ENCODE assay signal across 24 mouse cellular contexts in genomic region chr10:116916581-116916980, GRCm38 (mm10). TPM values are rescaled to one million over a fixed set of nuclear protein-coding genes. Genes with fewer than 3 reads are reported as not detected.
A peak's percentile ranks its signal among the peaks of the same experiment; 100 is the strongest.
DNase-seq lines count a peak whose midpoint lies in the region; TF ChIP-seq lines count a peak whose summit lies in the region.
"Had no signal": no experiment of that assay in that cellular context is flagged by ENCODE, and none has a peak within 500 bp of the region (broad histone marks: within the 10 kb centered on the region; RNA-seq: fewer than 3 reads in every experiment).

No protein-coding gene starts in this region.

- H3K4me1 ChIP-seq in spleen, adult 2 months (ENCODE audit: control insufficient read depth, insufficient read depth, insufficient read length): no peaks in the 10 kb centered on the region
- H3K4me1 ChIP-seq: forebrain, embryonic 13.5 days had no signal

- H3K27me3 ChIP-seq in spleen, adult 2 months (ENCODE audit: control insufficient read depth, insufficient read depth, low read length): no peaks in the 10 kb centered on the region
- H3K27me3 ChIP-seq: forebrain, embryonic 13.5 days had no signal

- H3K36me3 ChIP-seq in spleen, adult 2 months (ENCODE audit: control insufficient read depth, insufficient read depth, low read length): peaks cover 22% of the 10 kb centered on the region

- peak overlapping the region; percentile 12; the same call in 1 of the 2 replicates for H3K4me3 ChIP-seq in spleen, adult 2 months (ENCODE audit: extremely low read depth, insufficient read depth, insufficient read length)
- H3K4me3 ChIP-seq: embryonic facial prominence, embryonic 10.5 days; forebrain, embryonic 13.5 days; heart, adult 2 months had no signal

- 56% methylated on average over 8 of the region's 8 CpGs for WGBS in spleen, adult 2 months

- peak overlapping the region; percentile 78 for H3K27ac ChIP-seq in spleen, adult 2 months (ENCODE audit: insufficient read depth, low read length)
- H3K27ac ChIP-seq: embryonic facial prominence, embryonic 10.5 days; forebrain, embryonic 13.5 days; heart, adult 2 months; hindbrain, embryonic 14.5 days had no signal

- TF ChIP-seq POLR2A in spleen, adult 2 months (IDR thresholded peaks at IDR 0.05; ENCODE audit: low read depth, low read length): no peak

- DNase-seq in spleen, adult 2 months (ENCODE audit: low read depth in 1 of 2, low spot score in 2 of 2): no peak
- no peak for DNase-seq in spleen, adult 18-20 months
- peak; percentile 60 for DNase-seq in naive thymus-derived CD4-positive, alpha-beta T cell, adult 2 months (ENCODE audit: low read depth)
- DNase-seq in thymus, postnatal 10 days (ENCODE audit: low spot score in 2 of 2): peak; percentile 32 to 33
- peak; percentile 60 for DNase-seq in thymus, postnatal 4 days
- DNase-seq in urinary bladder, postnatal 14 days (ENCODE audit: low spot score): no peak
- no peak for DNase-seq in adrenal gland, adult 18-20 months (ENCODE audit: low spot score in 2 of 2)
- DNase-seq in right cerebral cortex, postnatal 4 days: no peak
- DNase-seq: adrenal gland, postnatal 14 days; cerebellum, adult 2 months; cerebellum, postnatal 10 days; forebrain, postnatal 0 days; gastrocnemius, postnatal 14 days; heart, adult 2 months; heart, postnatal 14 days had no signal

- TF ChIP-seq CTCF in spleen, adult 2 months (IDR thresholded peaks at IDR 0.05; ENCODE audit: extremely low read depth, insufficient read depth, insufficient read length, insufficient replicate concordance): no peak

RNA-seq across cellular contexts. Expression of gene Myrfl, which starts 19.9 kb away (rescaled TPM):
- polyA plus RNA-seq in spleen, adult 2 months (2012; rRNA removed): 0.02 TPM in 1 of 2 replicates, not detected in the other
- not detected for total RNA-seq in adrenal gland, adult 18-20 months (2021)
- total RNA-seq: adrenal gland, postnatal 14 days; forebrain, postnatal 0 days; hematopoietic stem cell, adult 5-6 weeks; MEL had no signal
- polyA plus RNA-seq: forebrain, postnatal 0 days; hindbrain, embryonic 14.5 days had no signal

RNA-seq across cellular contexts. Expression of gene Rab3ip, which starts 34.0 kb away (rescaled TPM):
- polyA plus RNA-seq in spleen, adult 2 months (2012; rRNA removed): 34.3 and 69.3 TPM in 2 replicates
- total RNA-seq in adrenal gland, adult 18-20 months (2021): 10 to 100 TPM; 43.4 to 45.6 TPM

RNA-seq across cellular contexts. Expression of gene Gm10271, which starts 55.8 kb away (rescaled TPM):
- polyA plus RNA-seq in spleen, adult 2 months (2012; rRNA removed): not detected in 2 replicates
- total RNA-seq in adrenal gland, adult 18-20 months (2021): not detected
- total RNA-seq: adrenal gland, postnatal 14 days; forebrain, postnatal 0 days; gastrocnemius, adult 18-20 months; gastrocnemius, postnatal 14 days; heart, adult 2 months; heart, postnatal 14 days; hematopoietic stem cell, adult 5-6 weeks; MEL had no signal
- polyA plus RNA-seq: cerebellum, adult 2 months; embryonic facial prominence, embryonic 10.5 days; embryonic facial prominence, embryonic 14.5 days; forebrain, embryonic 13.5 days; forebrain, postnatal 0 days; gonadal fat pad, adult 2 months; heart, adult 2 months; heart, embryonic 14.5 days; hindbrain, embryonic 14.5 days had no signal

Comparison
In these comparisons a context has a peak if more than half of its experiments do, and no peak if none do; other contexts are left out.
1. DNase-seq: peak in naive thymus-derived CD4-positive, alpha-beta T cell, adult 2 months (single experiment), thymus, postnatal 10 days (2 of 2) and thymus, postnatal 4 days (single experiment); none in spleen, adult 2 months (0 of 2), spleen, adult 18-20 months (0 of 2), urinary bladder, postnatal 14 days (single experiment), adrenal gland, adult 18-20 months (0 of 2) and right cerebral cortex, postnatal 4 days (single experiment).